Mouse (Mus musculus) embryonic facial prominence, embryonic 14.5 days (tissue): Measurements from ENCODE around the gene Tor2a. TPM values are rescaled to one million over a fixed set of nuclear protein-coding genes. Genes with fewer than 3 reads are reported as not detected.

Source experiments
- ATAC-seq: fragments of 200-750 bp; cut with Nextera tagmentation; 2 replicates; pipeline ENCODE4 v1.8.0; 2017; ENCODE audit warnings: low read depth, moderate number of reproducible peaks, moderate TSS enrichment
- DNase-seq: peaks from one replicate; pipeline ENCODE4 v3.0.0-alpha.2; 2015; ENCODE audit warnings: low spot score
- H3K27ac ChIP-seq: fragments of 300-500 bp; sonication (generic); replicated peaks from 2 replicates; pipeline ENCODE4 v1.5.1; 2014; ENCODE audit warnings: low read depth, mild to moderate bottlenecking, low read length, moderate library complexity
- H3K27me3 ChIP-seq: fragments of 300-500 bp; sonication (generic); replicated peaks from 2 replicates; pipeline ENCODE4 v1.6.1; 2014; ENCODE audit warnings: low read length; ENCODE audit not compliant: control insufficient read depth, insufficient read depth
- H3K36me3 ChIP-seq: fragments of 300-500 bp; sonication (generic); 2 replicates; pipeline ENCODE4 v1.6.1; 2014; ENCODE audit warnings: low read length, mixed read lengths; ENCODE audit not compliant: control insufficient read depth, insufficient read depth
- H3K4me1 ChIP-seq: fragments of 300-500 bp; sonication (generic); 2 replicates; pipeline ENCODE4 v1.6.1; 2014; ENCODE audit warnings: antibody characterized with exemption, low read length; ENCODE audit not compliant: control insufficient read depth, insufficient read depth
- H3K4me2 ChIP-seq: fragments of 300-500 bp; sonication (generic); 2 replicates; pipeline ENCODE4 v1.6.1; 2014; ENCODE audit warnings: low read depth, mild to moderate bottlenecking, low read length, moderate library complexity, mixed read lengths
- H3K4me3 ChIP-seq: fragments of 300-500 bp; sonication (generic); 2 replicates; pipeline ENCODE4 v1.5.1; 2014; ENCODE audit warnings: low read depth, mild to moderate bottlenecking, low read length
- H3K9ac ChIP-seq: fragments of 300-500 bp; sonication (generic); 2 replicates; pipeline ENCODE4 v1.6.1; 2014; ENCODE audit warnings: low read depth, mild to moderate bottlenecking, low read length, moderate library complexity, mixed read lengths
- H3K9me3 ChIP-seq: fragments of 300-500 bp; sonication (generic); 2 replicates; pipeline ENCODE4 v1.6.1; 2016; ENCODE audit warnings: low read length; ENCODE audit not compliant: control insufficient read depth
- WGBS: fragments of 180-500 bp; shearing (Covaris S2); extraction: QIAGEN DNeasy Blood & Tissue Kit; methylation state at CpG from one replicate; pipeline ENCODE4 v1.1.7; 2014; 5-methylcytosine and 5-hydroxymethylcytosine counted together
- polyA plus RNA-seq: library from polyadenylated mRNA; unstranded; fragments of >200 nt; fragmentation: Nextera tagmentation; extraction: Ambion mirVana; gene quantifications from 2 replicates; pipeline ENCODE4 v1.2.1, GENCODE M21; 2014

Tor2a gene
- 64.5 and 73.2 TPM in 2 replicates for polyA plus RNA-seq

DNA sequence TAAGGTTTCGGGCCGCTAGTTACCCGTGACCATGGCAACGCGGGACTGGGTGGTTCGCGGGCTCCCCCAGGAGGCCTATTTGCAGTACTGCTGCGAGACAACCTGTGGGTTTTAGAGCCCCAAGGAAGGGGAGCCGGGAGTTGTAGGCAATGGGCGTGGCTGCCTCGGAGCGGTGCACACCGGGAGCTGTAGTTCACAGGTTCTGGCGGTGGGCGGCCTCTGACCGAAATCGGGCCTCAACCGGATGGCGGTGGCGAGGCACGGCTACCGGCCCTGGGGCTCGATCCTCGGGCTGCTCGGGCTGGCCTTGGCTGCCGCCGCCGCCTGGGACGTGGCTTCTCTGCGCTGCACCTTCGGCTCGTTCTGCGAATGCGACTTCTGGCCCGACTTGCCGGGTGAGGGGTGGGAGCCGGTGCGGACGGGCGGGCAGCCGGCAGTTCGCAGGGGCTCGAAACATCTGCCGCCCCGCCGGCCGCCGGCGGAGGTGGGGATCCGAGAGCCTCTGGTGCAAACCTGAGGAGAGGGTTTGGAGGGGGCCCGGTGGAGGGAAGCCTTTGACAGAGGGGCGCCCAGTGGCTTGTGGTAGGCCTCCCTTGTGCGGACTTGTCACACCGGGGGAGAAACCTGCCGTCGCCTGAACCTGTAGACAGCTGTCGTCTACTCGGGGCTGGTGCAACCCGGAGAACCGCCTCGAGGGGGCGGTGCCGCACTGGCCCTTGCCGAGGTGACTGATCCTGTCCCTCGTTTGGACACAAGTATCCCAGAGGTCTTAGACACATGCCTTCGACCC lies at the start of gene Tor2a:
Gene Tor2a, plus strand, starts transcription at position 179 of the 790 bp plus-strand sequence.
- Histone ChIP-seq H3K4me3 (peak within 1 kb of the TSS; percentile 81), H3K27ac (peak within 1 kb of the TSS; percentile 92), H3K9me3 (no peaks in the 10 kb centered on the region), H3K27me3 (no peaks in the 10 kb centered on the region), H3K4me2 (peak within 1 kb of the TSS; percentile 56), H3K36me3 (peaks cover 43% of the 10 kb centered on the region), H3K9ac (peak within 1 kb of the TSS; percentile 90), H3K4me1 (no peaks in the 10 kb centered on the region)
- under 1% methylated on average over 42 of the region's 66 CpGs for WGBS
- ATAC-seq (peak; percentile 96), DNase-seq (peak; percentile 99)

DNA sequence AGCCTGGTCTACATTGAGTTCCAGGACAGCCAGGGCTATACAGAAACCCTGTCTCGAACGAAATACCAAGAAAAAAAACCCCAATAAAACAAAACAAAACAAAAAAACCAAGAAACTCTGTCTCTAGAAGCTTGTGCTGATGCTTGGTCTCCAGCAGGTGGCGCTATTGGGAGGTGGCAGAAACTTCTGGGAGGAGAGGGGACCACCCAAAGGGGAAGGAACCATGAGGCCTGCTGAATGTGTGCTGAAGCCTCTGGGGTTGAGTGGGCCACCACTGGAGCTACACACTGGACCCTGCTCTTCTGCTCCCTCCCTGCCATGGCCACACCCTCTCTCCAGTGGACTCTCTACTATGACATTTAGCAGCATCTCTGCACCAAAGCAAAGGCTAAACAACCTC lies 48.4 kb upstream of the Tor2a start:
- H3K36me3 ChIP-seq: peaks cover 70% of the 10 kb centered on the region
- no peaks in the 10 kb centered on the region for H3K9me3 ChIP-seq
- H3K4me2 ChIP-seq: no peak overlapping the region
- no peaks in the 10 kb centered on the region for H3K27me3 ChIP-seq
- WGBS: 50% methylated on average over 3 of the region's 3 CpGs
- DNase-seq (peak; percentile 73), ATAC-seq (no peak)
- H3K4me3 ChIP-seq: no peak overlapping the region
- H3K27ac ChIP-seq: no peak overlapping the region
- no peak overlapping the region for H3K9ac ChIP-seq
- 0 out of 2 replicates have a peak, but pooled peaks cover 3% of the 10 kb centered on the region for H3K4me1 ChIP-seq

DNA sequence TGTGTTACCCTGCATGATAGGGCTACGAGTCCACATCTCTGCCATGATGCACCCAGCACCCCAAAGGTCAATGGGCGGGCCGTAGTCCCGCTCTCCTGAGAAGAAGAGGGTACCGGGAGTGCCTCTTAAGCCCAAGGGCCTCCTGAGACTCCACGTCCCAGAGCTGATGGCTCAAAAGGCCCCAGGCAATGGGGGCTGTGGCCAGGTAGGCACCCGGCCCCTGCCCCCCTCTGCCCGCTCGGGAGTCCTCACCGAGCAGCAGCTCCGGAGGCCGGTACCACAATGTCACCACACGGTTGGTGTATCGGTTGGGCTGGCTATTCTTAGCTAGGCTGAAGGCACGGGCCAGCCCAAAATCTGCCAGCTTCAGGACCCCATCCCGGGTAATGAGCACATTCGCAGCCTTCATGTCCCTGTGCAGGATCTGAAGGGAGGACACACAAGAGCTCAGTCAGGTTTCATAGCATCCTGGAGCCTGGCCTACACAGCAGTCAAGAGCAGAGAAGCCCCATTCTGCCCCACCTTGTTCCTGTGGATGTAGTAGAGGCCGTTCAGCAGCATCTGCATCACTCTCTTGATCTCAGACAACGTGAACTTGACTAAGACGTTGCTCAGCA lies 47.4 kb upstream of the Tor2a start:
- H3K4me2 ChIP-seq: no peak overlapping the region
- no peaks in the 10 kb centered on the region for H3K9me3 ChIP-seq
- no peak overlapping the region for H3K4me3 ChIP-seq
- H3K9ac ChIP-seq: no peak overlapping the region
- no peak overlapping the region for H3K27ac ChIP-seq
- ATAC-seq (no peak), DNase-seq (no peak)
- H3K4me1 ChIP-seq: 0 out of 2 replicates have a peak, but pooled peaks cover 3% of the 10 kb centered on the region
- 91% methylated on average over 19 of the region's 20 CpGs for WGBS
- no peaks in the 10 kb centered on the region for H3K27me3 ChIP-seq
- H3K36me3 ChIP-seq: peaks cover 61% of the 10 kb centered on the region

DNA sequence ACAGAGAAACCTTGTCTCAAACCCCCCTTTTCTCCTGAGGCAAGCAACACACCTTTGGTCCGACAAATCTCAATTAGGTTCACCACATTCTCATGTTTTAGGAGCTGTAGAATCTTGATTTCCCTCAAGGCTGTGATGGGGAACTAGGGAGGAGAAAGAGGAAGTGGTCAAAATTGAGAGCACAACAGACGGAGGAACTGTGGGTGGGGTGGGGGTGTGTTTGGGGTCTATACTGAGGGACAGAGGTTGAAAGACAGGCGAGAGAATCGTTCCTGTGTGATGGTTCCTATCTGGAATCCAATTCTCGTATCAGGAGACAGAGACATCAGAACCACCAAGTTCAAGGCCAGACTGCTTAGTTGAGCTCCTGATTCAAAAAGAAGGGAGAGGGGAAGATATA lies 46.6 kb upstream of the Tor2a start:
- Histone ChIP-seq H3K4me2 (no peak overlapping the region), H3K4me3 (no peak overlapping the region), H3K9me3 (no peaks in the 10 kb centered on the region), H3K9ac (no peak overlapping the region), H3K27me3 (no peaks in the 10 kb centered on the region), H3K4me1 (0 out of 2 replicates have a peak, but pooled peaks cover 3% of the 10 kb centered on the region), H3K27ac (no peak overlapping the region), H3K36me3 (peaks cover 53% of the 10 kb centered on the region)
- 81% methylated on average over 5 of the region's 5 CpGs for WGBS
- ATAC-seq (no peak), DNase-seq (no peak)

DNA sequence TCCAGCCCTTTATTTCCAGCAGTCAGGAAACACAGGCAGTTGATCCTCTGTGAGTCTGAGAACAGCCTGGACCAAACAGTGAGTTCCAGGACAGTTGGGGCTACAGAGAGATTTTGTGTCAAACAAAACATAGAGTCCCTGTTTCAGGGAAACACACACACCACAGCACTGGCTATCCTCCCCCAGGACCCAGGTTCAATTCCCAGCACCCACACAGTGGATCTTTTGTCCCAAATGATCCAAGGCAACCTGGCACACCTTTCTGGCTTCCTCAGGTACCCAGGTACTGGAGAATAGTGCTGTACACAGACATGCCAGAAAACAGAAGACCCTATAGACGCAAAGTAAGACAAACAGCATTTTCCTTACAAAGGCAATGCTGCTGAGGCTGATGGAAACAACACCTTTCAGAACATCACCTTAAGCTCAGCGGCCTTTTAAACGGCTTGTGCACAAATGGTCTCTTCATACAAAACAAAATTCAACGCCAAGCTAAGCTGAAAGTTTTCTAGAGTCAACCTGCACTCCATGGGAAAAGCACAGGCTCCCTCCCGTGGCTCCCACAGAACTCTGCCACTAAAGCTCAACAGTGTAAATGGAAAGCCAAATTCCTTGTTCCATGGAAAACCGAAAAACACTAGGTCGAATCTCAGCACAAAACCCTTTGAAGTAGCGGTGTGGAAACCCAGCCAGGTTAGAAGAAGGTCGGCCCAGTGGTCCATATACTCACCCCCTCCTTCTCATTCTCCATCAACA lies 45.6 kb upstream of the Tor2a start:
- DNase-seq (no peak), ATAC-seq (no peak)
- H3K36me3 ChIP-seq: peaks cover 42% of the 10 kb centered on the region
- 29% methylated on average over 9 of the region's 9 CpGs for WGBS
- peak overlapping the region; percentile 91 for H3K4me3 ChIP-seq
- peak overlapping the region; percentile 95 for H3K27ac ChIP-seq
- H3K4me2 ChIP-seq: peak overlapping the region; percentile 78
- H3K27me3 ChIP-seq: no peaks in the 10 kb centered on the region
- no peaks in the 10 kb centered on the region for H3K9me3 ChIP-seq
- peak overlapping the region; percentile 86 for H3K9ac ChIP-seq
- 0 out of 2 replicates have a peak, but pooled peaks cover 3% of the 10 kb centered on the region for H3K4me1 ChIP-seq

DNA sequence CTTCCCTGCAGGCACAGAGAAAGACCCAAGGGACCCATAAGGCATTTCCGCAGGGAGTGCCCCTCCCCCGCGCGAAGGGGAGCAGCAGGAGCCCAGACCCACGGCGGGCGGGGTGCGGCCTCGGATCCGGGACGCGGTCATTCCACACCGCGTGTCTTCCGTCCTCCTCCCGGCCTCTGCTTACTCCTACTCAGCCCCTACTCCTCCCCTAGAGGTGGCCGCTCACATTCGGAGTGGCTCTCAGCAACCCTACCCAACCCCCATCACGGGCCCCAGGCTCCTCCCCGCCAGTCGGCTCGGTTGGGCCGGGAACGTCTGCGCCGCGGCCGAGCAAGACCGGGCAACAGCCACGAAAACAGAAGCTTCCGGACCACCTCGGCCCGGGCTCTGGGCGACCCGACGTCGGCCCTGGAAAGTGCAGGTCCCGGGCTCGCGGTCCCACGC lies 44.9 kb upstream of the Tor2a start:
- DNase-seq (peak; percentile 70), ATAC-seq (peak; percentile 45)
- Histone ChIP-seq H3K4me3 (peak overlapping the region; percentile 91), H3K9me3 (no peaks in the 10 kb centered on the region), H3K9ac (peak overlapping the region; percentile 86), H3K4me2 (peak overlapping the region; percentile 78), H3K27me3 (no peaks in the 10 kb centered on the region), H3K36me3 (peaks cover 36% of the 10 kb centered on the region), H3K4me1 (0 out of 2 replicates have a peak, but pooled peaks cover 3% of the 10 kb centered on the region), H3K27ac (peak overlapping the region; percentile 95)
- under 1% methylated on average over 32 of the region's 41 CpGs for WGBS

DNA sequence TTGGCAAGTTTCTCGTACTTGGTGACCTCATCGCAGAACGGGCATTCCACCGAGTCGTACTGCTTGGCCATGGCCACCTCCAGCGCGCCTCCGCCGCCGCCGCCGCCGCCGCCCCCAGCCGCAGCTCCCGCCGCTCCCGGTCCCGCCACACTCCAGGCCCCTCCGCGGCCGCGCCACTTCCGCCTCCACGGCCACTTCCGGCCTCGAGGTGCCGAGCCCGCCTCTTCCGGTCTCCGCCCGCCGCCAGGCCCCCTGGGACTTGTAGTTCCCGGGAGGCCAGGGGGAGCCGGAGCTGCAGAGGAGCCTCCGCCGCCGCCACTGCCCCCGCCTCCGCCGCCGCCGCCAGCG lies 44.5 kb upstream of the Tor2a start:
- H3K27ac ChIP-seq: peak overlapping the region; percentile 95
- no CpG with 5 or more reads among the region's 44 CpGs for WGBS
- peak overlapping the region; percentile 78 for H3K4me2 ChIP-seq
- H3K9me3 ChIP-seq: no peaks in the 10 kb centered on the region
- ATAC-seq: peak; percentile 93
- H3K4me1 ChIP-seq: 0 out of 2 replicates have a peak, but pooled peaks cover 3% of the 10 kb centered on the region
- peak; percentile 95 for DNase-seq
- peak overlapping the region; percentile 86 for H3K9ac ChIP-seq
- H3K27me3 ChIP-seq: no peaks in the 10 kb centered on the region
- peak overlapping the region; percentile 91 for H3K4me3 ChIP-seq
- H3K36me3 ChIP-seq: peaks cover 32% of the 10 kb centered on the region
